Mouse (Mus musculus) small intestine, adult 2 months (tissue): Measurements from ENCODE around the gene Cdh22. TPM values are rescaled to one million over a fixed set of nuclear protein-coding genes. Genes with fewer than 3 reads are reported as not detected.

ENCODE experiments used
- H3K27ac ChIP-seq: fragments of 200-500 bp; 2 replicates; pipeline ENCODE4 v1.5.1; 2012; ENCODE audit warnings: low read depth, low read length, control low read depth, inconsistent platforms; ENCODE audit not compliant: insufficient read depth
- H3K27me3 ChIP-seq: fragments of 200-500 bp; 2 replicates; pipeline ENCODE4 v1.6.1; 2012; ENCODE audit warnings: mild to moderate bottlenecking, moderate library complexity, low read length, inconsistent platforms; ENCODE audit not compliant: control insufficient read depth, insufficient read depth
- H3K36me3 ChIP-seq: fragments of 200-500 bp; 2 replicates; pipeline ENCODE4 v1.6.1; 2012; ENCODE audit warnings: mild to moderate bottlenecking, low read length, control low read depth, inconsistent platforms; ENCODE audit not compliant: control insufficient read depth, insufficient read depth
- H3K4me1 ChIP-seq: fragments of 200-500 bp; 2 replicates; pipeline ENCODE4 v1.6.1; 2012; ENCODE audit warnings: low read length, inconsistent platforms, mixed read lengths; ENCODE audit not compliant: control insufficient read depth, insufficient read depth, insufficient read length
- H3K4me3 ChIP-seq: fragments of 200-500 bp; 2 replicates; pipeline ENCODE4 v1.5.1; 2012; ENCODE audit warnings: low read depth, mild to moderate bottlenecking, control low read depth, inconsistent platforms, low read length, moderate library complexity
- CTCF ChIP-seq: fragments of 200-500 bp; IDR thresholded peaks from 2 replicates; pipeline ENCODE4 v1.5.1; 2012; ENCODE audit warnings: low read depth, mild to moderate bottlenecking, control low read depth, inconsistent platforms, low read length, moderate library complexity, mixed read lengths; ENCODE audit not compliant: insufficient replicate concordance, insufficient read length; ENCODE audit errors: extremely low read depth
- POLR2A ChIP-seq: fragments of 200-500 bp; IDR thresholded peaks from 2 replicates; pipeline ENCODE4 v1.6.1; 2012; ENCODE audit warnings: low read depth, mild to moderate bottlenecking, control low read depth, inconsistent platforms, low read length, moderate library complexity
- WGBS: fragments of 180-500 bp; shearing (Covaris S2); methylation state at CpG from one replicate; pipeline ENCODE4 v1.1.7; 2018; 5-methylcytosine and 5-hydroxymethylcytosine counted together
- polyA plus RNA-seq: library from polyadenylated mRNA; depleted of rRNA; stranded (reverse); fragments of >200 nt; gene quantifications from 2 replicates; pipeline ENCODE4 v1.2.3, GENCODE M21; 2012

The Cdh22 gene
- polyA plus RNA-seq, 1 experiment: 0.42 TPM

DNA sequence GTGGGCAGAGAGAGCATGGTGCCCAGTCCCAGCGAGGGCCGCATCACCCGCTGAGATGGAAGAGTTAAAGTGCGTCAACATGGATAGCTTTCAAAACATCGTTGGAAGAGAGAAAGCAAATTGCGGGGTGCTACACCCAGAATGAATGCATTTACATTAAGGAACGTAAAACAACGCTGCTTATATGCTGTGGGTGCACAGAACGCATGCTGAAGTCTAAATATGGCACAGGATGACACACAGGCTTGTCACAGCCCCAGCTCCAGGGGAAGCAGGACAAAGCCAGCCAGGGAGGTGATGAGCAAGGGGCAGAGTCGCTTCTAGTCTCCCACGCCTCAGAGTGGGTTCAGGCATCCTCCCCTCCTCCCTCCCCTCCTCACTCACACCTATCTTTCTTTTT lies 27.0 kb downstream of the Cdh22 start:
- TF ChIP-seq CTCF (no peak), POLR2A (no peak)
- Histone ChIP-seq H3K4me3 (no peak overlapping the region), H3K4me1 (no peaks in the 10 kb centered on the region), H3K27me3 (peaks cover 18% of the 10 kb centered on the region), H3K27ac (no peak overlapping the region), H3K36me3 (no peaks in the 10 kb centered on the region)
- WGBS: 57% methylated on average over 11 of the region's 11 CpGs

GRCm38 (mm10) chr2:165207086-165207485 lies 27.6 kb downstream of the Cdh22 start:
- WGBS: 54% methylated on average over 4 of the region's 4 CpGs
- no peak overlapping the region for H3K4me3 ChIP-seq
- no peaks in the 10 kb centered on the region for H3K36me3 ChIP-seq
- no peak overlapping the region for H3K27ac ChIP-seq
- H3K27me3 ChIP-seq: peaks cover 15% of the 10 kb centered on the region
- no peaks in the 10 kb centered on the region for H3K4me1 ChIP-seq
- no peak for TF ChIP-seq CTCF
- no peak for TF ChIP-seq POLR2A

DNA sequence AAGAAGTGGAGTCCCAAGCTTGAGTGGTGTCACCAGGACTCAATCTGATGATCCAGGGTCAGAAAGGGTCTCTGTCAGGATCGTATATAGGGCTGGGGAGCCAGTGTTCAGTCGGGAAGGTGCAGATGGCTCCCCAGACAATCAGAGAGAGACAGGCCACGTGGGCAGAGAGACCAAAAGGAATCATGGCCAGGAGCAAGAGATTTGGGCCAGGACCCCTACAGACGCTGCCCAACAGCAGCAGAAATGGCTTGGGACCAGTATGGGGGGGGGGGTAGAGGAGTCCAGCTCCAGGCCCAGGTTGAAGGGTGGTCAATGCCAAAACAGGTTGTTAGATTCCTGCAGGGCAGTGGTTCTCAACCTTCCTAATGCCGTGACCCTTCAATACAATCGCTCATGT lies 29.2 kb downstream of the Cdh22 start:
- H3K4me1 ChIP-seq: no peaks in the 10 kb centered on the region
- peaks cover 9% of the 10 kb centered on the region; the same call in 1 of the 2 replicates for H3K27me3 ChIP-seq
- H3K27ac ChIP-seq: no peak overlapping the region
- WGBS: 66% methylated on average over 6 of the region's 6 CpGs
- TF ChIP-seq CTCF (no peak), POLR2A (no peak)
- no peaks in the 10 kb centered on the region for H3K36me3 ChIP-seq
- no peak overlapping the region for H3K4me3 ChIP-seq

DNA sequence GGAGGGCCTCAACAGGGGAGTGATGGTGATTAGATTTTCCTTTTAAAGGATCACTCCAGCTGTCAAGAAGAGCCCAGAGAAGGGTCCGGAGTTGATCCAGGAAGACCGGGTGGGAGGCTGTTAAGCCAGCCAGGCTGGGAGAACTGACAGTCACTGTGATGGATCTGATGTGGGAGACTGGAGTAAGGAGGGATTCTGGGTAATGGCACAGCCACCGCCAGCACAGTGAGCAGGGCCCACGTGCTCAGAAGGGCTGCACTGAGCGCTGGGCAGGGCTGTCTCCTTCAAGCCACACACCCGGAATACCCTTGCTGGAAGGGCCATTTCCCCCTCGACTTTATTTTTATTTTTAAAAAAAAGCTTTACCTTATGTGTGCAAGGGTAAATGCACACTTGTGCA lies 29.7 kb downstream of the Cdh22 start:
- Histone ChIP-seq H3K27me3 (0 out of 2 replicates have a peak, but pooled peaks cover 5% of the 10 kb centered on the region), H3K27ac (no peak overlapping the region), H3K36me3 (no peaks in the 10 kb centered on the region), H3K4me3 (no peak overlapping the region), H3K4me1 (no peaks in the 10 kb centered on the region)
- 36% methylated on average over 7 of the region's 7 CpGs for WGBS
- no peak for TF ChIP-seq POLR2A
- no peak for TF ChIP-seq CTCF

DNA sequence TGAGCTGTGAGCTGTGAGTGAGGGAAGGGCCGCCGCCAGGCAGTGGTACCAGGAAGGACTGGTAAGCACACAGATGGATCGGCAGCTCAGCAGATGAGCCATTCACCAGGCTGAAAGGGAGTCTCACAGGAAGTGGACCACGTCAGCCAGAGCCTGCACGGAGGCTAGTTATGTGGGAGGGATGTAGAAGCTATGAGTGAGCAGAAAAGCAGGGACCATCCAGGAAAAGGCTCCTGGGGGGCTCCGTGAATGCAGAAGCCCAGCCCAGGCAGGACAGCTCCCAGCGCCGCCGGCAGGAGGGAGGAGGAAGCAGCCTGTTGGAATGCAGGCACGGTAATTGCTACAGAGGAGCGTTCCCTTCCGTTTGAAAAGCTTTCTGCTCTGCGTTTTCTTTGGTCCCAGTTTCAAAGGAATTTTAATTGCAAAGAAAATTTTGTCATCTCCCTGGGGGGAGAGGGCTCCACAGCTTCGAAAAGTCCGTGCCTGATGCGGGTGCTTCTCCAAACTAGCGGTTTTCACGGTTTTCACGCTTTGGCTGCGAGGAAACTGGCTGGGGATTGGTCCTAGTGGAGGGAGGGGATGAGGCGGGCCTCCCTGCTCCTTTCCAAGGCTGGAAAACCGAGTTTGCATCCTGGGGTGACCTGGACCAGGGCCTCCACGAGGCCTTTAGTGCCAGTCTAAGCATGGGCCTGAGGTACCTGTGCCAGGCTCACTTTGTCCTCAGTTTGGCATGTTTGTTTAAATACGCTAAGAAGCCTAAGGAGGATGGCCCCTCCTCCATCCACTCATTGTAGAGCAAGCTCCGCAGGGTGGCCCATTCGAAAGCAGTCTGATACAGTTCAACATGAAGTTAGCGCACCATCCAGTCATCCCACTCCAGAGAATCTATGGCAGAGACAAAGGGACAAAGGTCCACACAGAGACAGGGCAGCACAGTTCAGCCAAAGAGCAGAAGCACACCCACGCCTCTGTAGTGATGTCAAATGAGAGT lies 32.6 kb downstream of the Cdh22 start:
- 0 out of 2 replicates have a peak, but pooled peaks cover 5% of the 10 kb centered on the region for H3K27me3 ChIP-seq
- H3K36me3 ChIP-seq: no peaks in the 10 kb centered on the region
- no peak overlapping the region for H3K27ac ChIP-seq
- H3K4me1 ChIP-seq: no peaks in the 10 kb centered on the region
- H3K4me3 ChIP-seq: no peak overlapping the region
- WGBS: 5% methylated on average over 28 of the region's 28 CpGs
- TF ChIP-seq CTCF (no peak), POLR2A (no peak)

DNA sequence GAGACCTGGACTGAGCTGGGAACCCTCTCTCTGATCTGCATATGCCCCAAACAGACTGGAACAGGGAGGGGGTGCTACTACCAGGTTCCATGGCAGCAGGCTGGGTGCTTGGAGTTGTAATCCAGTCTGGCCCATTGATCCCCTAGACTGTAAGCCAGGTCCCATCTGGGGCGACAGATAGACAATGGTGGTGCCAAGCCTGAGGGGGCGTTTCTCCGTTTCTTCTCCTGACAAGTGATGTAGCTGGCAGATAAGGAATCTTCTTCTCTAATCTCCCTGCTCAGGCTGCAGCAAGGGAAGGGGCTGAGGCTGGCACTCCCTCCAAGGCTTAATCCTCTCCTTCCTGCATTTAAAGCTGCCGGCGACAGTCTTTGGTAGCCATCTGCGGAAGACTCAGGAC lies 37.1 kb downstream of the Cdh22 start:
- TF ChIP-seq CTCF: no peak
- no peak for TF ChIP-seq POLR2A
- H3K4me1 ChIP-seq: no peaks in the 10 kb centered on the region
- 61% methylated on average over 6 of the region's 6 CpGs for WGBS
- H3K4me3 ChIP-seq: no peak overlapping the region
- H3K27ac ChIP-seq: no peak overlapping the region
- peaks cover 14% of the 10 kb centered on the region; the same call in 1 of the 2 replicates for H3K27me3 ChIP-seq
- H3K36me3 ChIP-seq: no peaks in the 10 kb centered on the region

- Histone ChIP-seq H3K27ac (no peak overlapping the region), H3K36me3 (no peaks in the 10 kb centered on the region), H3K27me3 (peaks cover 9% of the 10 kb centered on the region; the same call in 1 of the 2 replicates), H3K4me3 (no peak overlapping the region), H3K4me1 (no peaks in the 10 kb centered on the region)
- TF ChIP-seq POLR2A (no peak), CTCF (no peak)
- WGBS: 11% methylated on average over 32 of the region's 32 CpGs
Measured at GRCm38 (mm10) chr2:165195411-165196182, 39.1 kb downstream of the Cdh22 start.
